Mouse (Mus musculus) hindbrain, postnatal 0 days (tissue): ENCODE data around the gene Phactr2. TPM values are rescaled to one million over a fixed set of nuclear protein-coding genes. Genes with fewer than 3 reads are reported as not detected.

Source experiments
- ATAC-seq: fragments of 200-750 bp; cut with Nextera tagmentation; 2 replicates; pipeline ENCODE4 v1.8.0; 2017; ENCODE audit warnings: mild to moderate bottlenecking, moderate TSS enrichment, moderate library complexity
- DNase-seq: peaks from one replicate; pipeline ENCODE4 v3.0.0-alpha.2; 2015; ENCODE audit warnings: low spot score
- H3K27ac ChIP-seq: fragments of 300-500 bp; sonication (generic); 2 replicates; pipeline ENCODE4 v1.5.1; 2014; ENCODE audit warnings: mild to moderate bottlenecking
- H3K27me3 ChIP-seq: fragments of 300-500 bp; sonication (generic); 2 replicates; pipeline ENCODE4 v1.6.1; 2014; ENCODE audit warnings: low read length, mixed read lengths; ENCODE audit not compliant: insufficient read depth
- H3K36me3 ChIP-seq: fragments of 300-500 bp; sonication (generic); 2 replicates; pipeline ENCODE4 v1.6.1; 2014; ENCODE audit warnings: low read length, mixed read lengths; ENCODE audit not compliant: insufficient read depth
- H3K4me1 ChIP-seq: fragments of 300-500 bp; sonication (generic); 2 replicates; pipeline ENCODE4 v1.6.1; 2014; ENCODE audit warnings: antibody characterized with exemption, low read length, mixed read lengths; ENCODE audit not compliant: insufficient read depth
- H3K4me2 ChIP-seq: fragments of 300-500 bp; sonication (generic); 2 replicates; pipeline ENCODE4 v1.6.1; 2014; ENCODE audit warnings: low read depth, mild to moderate bottlenecking, low read length, moderate library complexity, mixed read lengths
- H3K4me3 ChIP-seq: fragments of 300-500 bp; sonication (generic); 2 replicates; pipeline ENCODE4 v1.5.1; 2014; ENCODE audit warnings: low read length
- H3K9ac ChIP-seq: fragments of 300-500 bp; sonication (generic); replicated peaks from 2 replicates; pipeline ENCODE4 v1.6.1; 2014; ENCODE audit warnings: mild to moderate bottlenecking, low read length, moderate library complexity, mixed read lengths
- H3K9me3 ChIP-seq: fragments of 300-500 bp; sonication (generic); 2 replicates; pipeline ENCODE4 v1.6.1; 2016; ENCODE audit warnings: low read length, mixed read lengths
- CTCF ChIP-seq: IDR thresholded peaks from 2 replicates; pipeline ENCODE4 v1.5.1; 2016; ENCODE audit warnings: antibody characterized with exemption, control low read depth, low read depth
- WGBS: fragments of 180-500 bp; shearing (Covaris S2); extraction: QIAGEN DNeasy Blood & Tissue Kit; methylation state at CpG from one replicate; pipeline ENCODE4 v1.1.7; 2014; 5-methylcytosine and 5-hydroxymethylcytosine counted together
- polyA plus RNA-seq: library from polyadenylated mRNA; unstranded; fragments of >200 nt; fragmentation: Nextera tagmentation; extraction: Ambion mirVana; gene quantifications from 2 replicates; pipeline ENCODE4 v1.2.1, GENCODE M21; 2015
- total RNA-seq: library from RNA; depleted of rRNA; stranded (reverse); fragments of >200 nt; gene quantifications from 2 replicates; pipeline ENCODE4 v1.2.3, GENCODE M21; 2014

Phactr2 gene
- total and polyA plus RNA-seq, 2 experiments from 2014 or later = 10.2 to 11.8 TPM

DNA sequence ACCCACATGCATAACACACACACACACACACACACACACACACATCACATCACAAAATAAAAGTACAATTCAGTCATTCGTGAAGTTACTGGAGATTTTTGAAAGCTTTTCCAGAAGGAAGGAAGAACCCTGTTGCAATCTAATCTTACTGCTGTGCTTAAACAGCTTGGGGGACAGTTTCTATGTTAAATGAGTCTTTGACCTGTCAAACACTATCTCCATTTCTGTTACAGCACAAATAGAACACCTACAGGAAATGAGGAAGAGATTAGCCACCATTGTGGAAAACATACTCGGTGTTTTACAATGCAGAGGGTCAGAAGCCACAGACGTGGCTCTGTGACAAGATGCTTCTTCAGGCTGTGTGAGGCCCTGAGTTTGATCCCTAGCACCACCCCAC, 164.1 kb downstream of the Phactr2 start:
- Histone ChIP-seq H3K9me3 (no peaks in the 10 kb centered on the region), H3K4me1 (no peaks in the 10 kb centered on the region), H3K36me3 (no peaks in the 10 kb centered on the region), H3K27me3 (no peaks in the 10 kb centered on the region), H3K9ac (no peak overlapping the region), H3K4me2 (no peak overlapping the region), H3K27ac (no peak overlapping the region), H3K4me3 (no peak overlapping the region)
- no peak for DNase-seq
- no peak for ATAC-seq
- TF ChIP-seq CTCF = no peak
- WGBS = 78% methylated on average over 3 of the region's 3 CpGs

DNA sequence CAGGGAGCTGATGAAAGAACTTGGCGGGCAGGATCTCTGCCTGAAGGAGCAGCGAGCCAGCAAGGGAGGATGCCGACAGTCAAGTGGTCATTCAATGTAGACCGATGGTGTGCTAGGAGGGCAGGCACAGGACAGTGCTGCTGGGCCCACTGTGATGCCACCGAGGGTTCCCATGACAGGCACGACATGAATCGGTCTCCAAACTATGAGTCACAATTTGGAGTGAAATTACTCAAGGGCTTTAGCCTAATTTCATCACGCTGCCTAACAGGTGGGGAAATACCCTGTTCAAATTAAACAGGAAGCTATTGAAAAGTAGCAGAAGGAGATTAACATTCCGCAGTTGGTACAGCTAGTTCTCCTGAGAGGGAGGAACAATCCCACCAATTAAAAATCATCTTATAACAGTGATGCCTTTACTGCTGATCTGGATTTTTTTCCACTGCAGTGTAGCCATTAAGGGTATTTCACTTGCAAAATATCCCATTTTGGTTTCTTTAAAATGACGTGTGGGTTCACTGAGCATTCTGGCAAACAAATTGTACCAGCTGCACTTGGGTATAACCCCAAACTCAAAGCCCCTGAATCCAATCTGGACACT, 169.5 kb downstream of the Phactr2 start:
- DNase-seq (peak; percentile 25), ATAC-seq (peak; percentile 63)
- Histone ChIP-seq H3K9ac (no peak overlapping the region), H3K4me3 (no peak overlapping the region), H3K36me3 (no peaks in the 10 kb centered on the region), H3K4me2 (0 out of 2 replicates have a peak overlapping the region, but pooled peaks have one; percentile 7), H3K9me3 (no peaks in the 10 kb centered on the region), H3K4me1 (no peaks in the 10 kb centered on the region), H3K27ac (no peak overlapping the region), H3K27me3 (no peaks in the 10 kb centered on the region)
- TF ChIP-seq CTCF = no peak
- 41% methylated on average over 10 of the region's 10 CpGs for WGBS

DNA sequence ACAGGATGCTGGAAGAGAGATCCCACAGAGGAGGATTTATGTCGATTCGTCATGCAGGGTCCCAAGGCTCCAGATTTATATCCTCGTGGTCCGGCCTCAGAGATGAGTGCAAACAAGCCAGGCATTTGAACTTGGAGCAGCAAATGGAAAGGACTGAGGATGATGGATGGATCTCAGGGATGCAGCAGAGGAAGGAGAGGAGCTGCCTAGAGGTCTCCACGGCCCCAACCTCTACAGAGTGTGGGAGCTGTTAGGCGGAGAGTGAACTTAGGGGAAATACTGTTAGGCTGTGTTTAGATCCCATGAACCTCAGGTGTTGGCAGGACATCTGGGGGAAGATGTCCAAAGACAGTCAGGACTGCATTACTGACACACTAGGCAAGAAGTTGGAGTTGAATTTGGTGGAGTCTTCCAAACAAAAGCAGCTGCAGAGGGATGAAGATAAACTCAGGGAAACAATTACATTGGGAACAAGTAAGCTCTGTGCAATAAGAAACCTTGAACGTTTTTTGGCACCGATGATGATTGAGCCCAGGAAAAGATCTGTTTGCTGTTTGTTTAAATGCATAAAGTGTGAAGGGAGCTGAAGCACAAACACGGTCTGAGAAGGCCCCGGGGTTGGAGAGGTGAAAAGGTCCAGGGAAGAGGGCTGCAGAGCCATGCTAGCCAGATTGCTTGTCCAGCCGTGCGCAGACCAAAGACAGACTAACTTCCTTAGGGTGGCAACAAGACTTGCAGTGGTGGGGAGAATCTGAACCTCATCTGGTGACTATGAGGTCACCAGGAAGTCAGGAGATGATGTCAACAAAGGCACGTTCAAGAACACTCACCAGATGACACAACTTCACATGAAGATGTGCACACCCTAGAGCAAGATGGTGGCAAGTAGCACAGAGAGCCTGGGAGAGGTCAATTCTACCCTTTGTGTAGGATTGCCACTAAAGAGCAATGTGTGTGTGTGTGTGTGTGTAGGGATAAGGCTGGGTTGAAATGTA, 170.6 kb downstream of the Phactr2 start:
- no peaks in the 10 kb centered on the region for H3K27me3 ChIP-seq
- H3K4me2 ChIP-seq = no peak overlapping the region
- DNase-seq = no peak
- TF ChIP-seq CTCF = no peak
- H3K4me1 ChIP-seq = no peaks in the 10 kb centered on the region
- ATAC-seq = peak; percentile 22; the same call in 1 of the 2 replicates
- H3K4me3 ChIP-seq = no peak overlapping the region
- H3K9ac ChIP-seq = no peak overlapping the region
- WGBS = 73% methylated on average over 13 of the region's 13 CpGs
- no peaks in the 10 kb centered on the region for H3K36me3 ChIP-seq
- no peaks in the 10 kb centered on the region for H3K9me3 ChIP-seq
- H3K27ac ChIP-seq = no peak overlapping the region

DNA sequence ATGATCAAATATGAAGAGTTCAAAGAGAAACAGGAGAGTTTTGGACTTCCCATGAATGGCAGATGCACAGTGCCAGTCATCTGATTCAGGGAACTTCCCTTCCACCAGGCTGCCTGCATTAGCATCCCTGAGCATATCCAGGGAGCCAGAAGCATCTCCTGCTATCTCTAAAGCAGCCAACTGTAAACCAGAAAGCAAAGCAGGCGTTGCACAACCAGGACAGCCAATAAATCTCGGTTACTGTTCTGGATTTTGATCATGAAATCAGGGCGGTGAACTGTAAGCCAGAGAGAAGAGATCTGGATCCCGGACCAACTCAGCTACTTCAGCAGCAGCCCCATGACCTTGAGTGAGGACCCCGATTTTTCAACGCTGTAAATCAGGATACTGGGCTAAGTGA, 173.6 kb downstream of the Phactr2 start:
- 84% methylated on average over 6 of the region's 6 CpGs for WGBS
- H3K4me1 ChIP-seq = no peaks in the 10 kb centered on the region
- no peak for TF ChIP-seq CTCF
- DNase-seq (no peak), ATAC-seq (no peak)
- no peak overlapping the region for H3K9ac ChIP-seq
- no peak overlapping the region for H3K4me2 ChIP-seq
- no peaks in the 10 kb centered on the region for H3K36me3 ChIP-seq
- no peaks in the 10 kb centered on the region for H3K9me3 ChIP-seq
- no peak overlapping the region for H3K4me3 ChIP-seq
- no peak overlapping the region for H3K27ac ChIP-seq
- no peaks in the 10 kb centered on the region for H3K27me3 ChIP-seq

DNA sequence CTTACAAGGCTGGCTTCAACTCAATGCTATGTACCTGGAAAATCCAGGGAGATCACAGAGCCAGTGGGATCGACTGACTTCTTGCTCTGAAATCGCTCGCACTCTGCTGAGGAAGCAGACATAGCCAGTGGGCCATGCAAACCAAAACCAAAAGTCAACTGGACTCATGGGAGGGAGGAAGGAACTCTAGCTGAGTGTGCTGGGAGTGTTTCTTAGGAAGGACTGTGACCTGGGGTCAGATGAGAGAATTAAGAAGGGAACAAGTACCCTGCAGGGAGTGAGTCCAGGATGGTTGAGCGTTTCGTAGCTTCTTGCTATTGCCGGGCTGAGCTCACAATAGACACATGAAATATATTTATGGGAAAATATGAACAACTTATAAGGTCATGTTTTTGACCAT, 174.0 kb downstream of the Phactr2 start:
- no peak for DNase-seq
- Histone ChIP-seq H3K9ac (no peak overlapping the region), H3K27ac (no peak overlapping the region), H3K9me3 (no peaks in the 10 kb centered on the region), H3K4me2 (no peak overlapping the region), H3K4me1 (no peaks in the 10 kb centered on the region), H3K27me3 (no peaks in the 10 kb centered on the region), H3K4me3 (no peak overlapping the region), H3K36me3 (no peaks in the 10 kb centered on the region)
- 68% methylated on average over 6 of the region's 6 CpGs for WGBS
- TF ChIP-seq CTCF = no peak
- ATAC-seq = no peak

DNA sequence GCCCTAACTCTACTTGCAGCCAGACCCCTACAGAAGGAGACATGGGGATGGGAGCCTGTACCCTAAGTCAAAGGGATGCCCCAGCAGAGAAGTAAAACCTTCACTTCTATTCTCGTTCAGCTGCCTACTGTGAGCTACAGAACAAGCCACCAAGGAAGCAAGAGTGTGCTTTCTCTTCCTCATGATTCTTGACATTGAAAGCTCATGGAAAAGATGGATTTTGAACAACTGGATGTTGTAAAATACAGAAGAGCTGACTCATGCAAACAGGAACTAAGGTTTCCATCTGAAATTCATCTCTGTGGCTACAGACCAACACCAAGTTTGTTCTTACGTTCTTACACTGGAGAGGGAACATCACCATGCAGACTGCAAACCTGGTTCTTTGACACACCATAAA, 179.3 kb downstream of the Phactr2 start:
- Histone ChIP-seq H3K4me2 (no peak overlapping the region), H3K27ac (no peak overlapping the region), H3K4me3 (no peak overlapping the region), H3K9ac (no peak overlapping the region), H3K9me3 (no peaks in the 10 kb centered on the region), H3K4me1 (no peaks in the 10 kb centered on the region; the same call in 1 of the 2 replicates), H3K36me3 (no peaks in the 10 kb centered on the region), H3K27me3 (no peaks in the 10 kb centered on the region)
- no peak for TF ChIP-seq CTCF
- DNase-seq = no peak
- 94% methylated on average over 2 of the region's 2 CpGs for WGBS
- no peak for ATAC-seq
